Mouse (Mus musculus) gastrocnemius, adult 18-20 months (tissue): Measurements from ENCODE around the gene Arhgap15. TPM values are rescaled to one million over a fixed set of nuclear protein-coding genes. Genes with fewer than 3 reads are reported as not detected.

Experiments used
- DNase-seq: peaks from one replicate; pipeline ENCODE4 v3.0.0; 2021; ENCODE audit warnings: low spot score
- total RNA-seq, 2 experiments: library from RNA; stranded (reverse); gene quantifications; 2 replicates each; pipeline ENCODE4 v1.2.3; 2021

Arhgap15 gene
- total RNA-seq, 2 experiments from 2014 or later: 0.75 to 0.97 TPM

- no peak for DNase-seq
Measured at GRCm38 (mm10) chr2:44029035-44029715, 280.6 kb downstream of the Arhgap15 start.

- no peak for DNase-seq
Measured at GRCm38 (mm10) chr2:44029865-44030264, 281.2 kb downstream of the Arhgap15 start.

GRCm38 (mm10) chr2:44039522-44040203, 291.0 kb downstream of the Arhgap15 start:
- DNase-seq: no peak

GRCm38 (mm10) chr2:44044088-44044487, 295.5 kb downstream of the Arhgap15 start:
- no peak for DNase-seq

- DNase-seq: no peak
Measured at GRCm38 (mm10) chr2:44044634-44045033, 296.0 kb downstream of the Arhgap15 start.

- no peak for DNase-seq
Measured at GRCm38 (mm10) chr2:44045231-44045630, 296.6 kb downstream of the Arhgap15 start.

GRCm38 (mm10) chr2:44060306-44060705, 311.7 kb downstream of the Arhgap15 start:
- DNase-seq: no peak

- DNase-seq: no peak
Measured at GRCm38 (mm10) chr2:44060716-44061115, 312.1 kb downstream of the Arhgap15 start.

- DNase-seq: no peak
Measured at GRCm38 (mm10) chr2:44065067-44065466, 316.4 kb downstream of the Arhgap15 start.

- peak; percentile 65 for DNase-seq
Measured at GRCm38 (mm10) chr2:44068151-44068840, 319.7 kb downstream of the Arhgap15 start.

GRCm38 (mm10) chr2:44068906-44069305, 320.3 kb downstream of the Arhgap15 start:
- DNase-seq: no peak

- no peak for DNase-seq
Measured at GRCm38 (mm10) chr2:44076570-44076969, 327.9 kb downstream of the Arhgap15 start.

- DNase-seq: no peak
Measured at GRCm38 (mm10) chr2:44080530-44080929, 331.9 kb downstream of the Arhgap15 start.

GRCm38 (mm10) chr2:44081241-44081640, 332.6 kb downstream of the Arhgap15 start:
- no peak for DNase-seq

- DNase-seq: no peak
Measured at GRCm38 (mm10) chr2:44084471-44084870, 335.8 kb downstream of the Arhgap15 start.

- no peak for DNase-seq
Measured at GRCm38 (mm10) chr2:44086403-44087056, 337.9 kb downstream of the Arhgap15 start.

- no peak for DNase-seq
Measured at GRCm38 (mm10) chr2:44098552-44098951, 349.9 kb downstream of the Arhgap15 start.

- no peak for DNase-seq
Measured at GRCm38 (mm10) chr2:44102351-44102750, 353.7 kb downstream of the Arhgap15 start.

- DNase-seq: peak; percentile 30
Measured at GRCm38 (mm10) chr2:44103321-44103720, 354.7 kb downstream of the Arhgap15 start.

GRCm38 (mm10) chr2:44103742-44104141, 355.1 kb downstream of the Arhgap15 start:
- peak; percentile 27 for DNase-seq

GRCm38 (mm10) chr2:44104282-44105197, 355.9 kb downstream of the Arhgap15 start:
- DNase-seq: peak; percentile 42
